Mouse (Mus musculus) embryo, embryonic 10.5 days (tissue): ENCODE measurements around the gene F2rl1.
"Not testable (repeated sequence)": the region's sequence is repeated elsewhere in the genome, so short reads cannot be mapped to it uniquely, and the experiment has no call there.

Experiments used
- DNase-seq: peaks from one replicate; pipeline ENCODE4 v3.0.0-alpha.2; 2015; ENCODE audit warnings: low spot score

F2rl1 gene

DNA sequence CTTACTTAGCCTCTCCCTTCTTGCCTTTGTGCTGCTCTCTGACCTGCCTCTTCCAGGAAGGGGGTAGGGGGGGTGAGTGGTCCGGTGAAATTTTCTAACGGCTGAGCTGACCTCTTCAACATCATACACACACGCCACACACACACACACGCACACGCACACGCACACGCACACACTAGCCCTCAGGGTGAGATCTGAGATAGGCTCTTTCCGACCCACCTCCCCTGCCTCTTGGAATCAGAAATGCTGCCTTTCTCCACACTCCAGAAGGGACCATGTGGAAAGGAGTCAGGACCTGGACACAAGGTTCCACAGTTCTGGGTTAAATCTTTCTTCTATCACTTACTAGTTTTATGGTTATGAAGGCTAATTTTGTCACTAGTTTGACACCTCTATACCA, 8.6 kb upstream of the F2rl1 start:
- DNase-seq: peak; percentile 49

DNA sequence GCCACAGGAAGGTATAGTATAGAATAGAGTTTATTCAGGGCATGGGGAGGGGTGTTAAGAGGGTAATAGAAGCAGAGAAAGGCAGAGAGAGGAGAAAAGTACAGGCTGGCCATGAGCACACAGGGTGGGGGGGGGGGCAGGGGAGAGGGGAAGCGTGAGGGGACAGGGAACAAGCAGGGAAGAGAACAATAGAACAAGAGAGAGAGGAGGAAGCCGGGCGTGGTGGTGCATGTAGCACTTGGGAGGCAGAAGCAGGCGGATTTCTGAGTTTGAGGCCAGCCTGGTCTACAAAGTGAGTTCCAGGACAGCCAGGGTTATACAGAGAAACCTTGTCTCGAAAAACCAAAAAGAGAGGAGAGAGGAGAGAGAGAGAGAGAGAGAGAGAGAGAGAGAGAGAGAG, 8.1 kb upstream of the F2rl1 start:
- DNase-seq: not testable (repeated sequence)

DNA sequence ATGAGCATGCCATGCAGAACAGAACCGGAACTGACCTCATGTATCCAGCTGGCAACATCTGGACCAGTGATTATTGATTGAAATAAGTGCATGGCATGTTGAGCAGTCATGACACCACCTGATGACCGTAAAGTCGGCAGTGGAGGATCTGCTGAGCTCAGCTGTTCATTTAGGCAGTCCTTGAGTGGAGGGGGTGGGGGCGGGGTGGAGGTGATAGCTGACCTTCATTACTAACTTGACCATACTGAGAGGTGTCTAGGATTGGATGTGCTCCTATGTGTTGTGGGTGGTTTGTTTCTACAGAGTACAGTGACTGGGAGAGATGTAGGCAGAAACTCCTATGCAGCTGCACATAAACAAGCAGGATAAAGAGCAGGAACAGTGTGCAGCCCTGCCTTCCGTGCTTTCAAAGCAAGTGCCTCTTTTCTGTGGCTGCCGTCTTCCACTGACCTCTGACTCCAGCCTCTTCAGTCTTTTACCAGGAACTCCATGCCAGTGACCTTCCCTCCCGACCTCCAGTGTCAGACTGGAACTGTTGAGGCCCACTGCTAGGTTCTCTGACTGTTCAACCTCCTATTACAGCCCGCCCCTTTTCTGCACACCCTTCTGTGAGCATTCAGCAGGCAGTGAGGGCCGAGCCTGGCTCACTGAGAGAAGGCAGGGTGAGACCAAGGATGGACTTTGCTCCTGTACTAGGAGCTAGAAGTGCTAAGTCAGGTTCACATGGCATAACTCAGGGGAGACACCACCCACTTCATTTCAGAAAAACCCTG, 6.4 kb upstream of the F2rl1 start:
- peak; percentile 75 for DNase-seq

DNA sequence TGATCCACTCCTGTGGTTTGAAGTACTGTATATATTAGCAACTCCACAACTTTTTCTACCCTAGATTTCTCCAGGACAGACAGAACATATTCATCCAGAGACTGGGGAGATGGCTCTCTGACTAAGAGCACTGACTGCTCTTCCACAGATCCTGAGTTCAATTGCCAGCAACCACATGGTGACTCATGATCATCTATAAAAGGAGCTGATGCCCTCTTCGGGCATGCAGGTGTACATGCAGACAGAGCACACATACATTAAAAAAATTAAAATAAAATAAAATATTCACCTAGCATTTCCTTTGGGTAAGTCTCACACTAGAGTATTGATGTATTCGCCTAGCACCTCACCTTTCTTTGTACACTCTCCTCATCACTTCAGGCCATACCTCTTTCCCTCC, 4.2 kb upstream of the F2rl1 start:
- no peak for DNase-seq

DNA sequence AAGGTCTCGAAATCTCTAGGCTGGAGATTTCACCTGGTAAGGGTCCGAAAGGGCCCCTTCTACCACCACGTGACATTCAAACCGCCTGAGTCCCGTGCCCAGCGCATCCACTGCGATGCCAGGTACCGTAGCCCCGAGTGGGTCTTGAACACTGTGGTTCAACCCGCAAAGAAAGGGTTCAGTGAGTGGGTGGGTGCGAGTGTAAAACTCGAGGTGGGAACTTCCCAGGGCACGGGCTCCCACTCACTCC, 678 bp downstream of the F2rl1 start:
- DNase-seq: no peak

DNA sequence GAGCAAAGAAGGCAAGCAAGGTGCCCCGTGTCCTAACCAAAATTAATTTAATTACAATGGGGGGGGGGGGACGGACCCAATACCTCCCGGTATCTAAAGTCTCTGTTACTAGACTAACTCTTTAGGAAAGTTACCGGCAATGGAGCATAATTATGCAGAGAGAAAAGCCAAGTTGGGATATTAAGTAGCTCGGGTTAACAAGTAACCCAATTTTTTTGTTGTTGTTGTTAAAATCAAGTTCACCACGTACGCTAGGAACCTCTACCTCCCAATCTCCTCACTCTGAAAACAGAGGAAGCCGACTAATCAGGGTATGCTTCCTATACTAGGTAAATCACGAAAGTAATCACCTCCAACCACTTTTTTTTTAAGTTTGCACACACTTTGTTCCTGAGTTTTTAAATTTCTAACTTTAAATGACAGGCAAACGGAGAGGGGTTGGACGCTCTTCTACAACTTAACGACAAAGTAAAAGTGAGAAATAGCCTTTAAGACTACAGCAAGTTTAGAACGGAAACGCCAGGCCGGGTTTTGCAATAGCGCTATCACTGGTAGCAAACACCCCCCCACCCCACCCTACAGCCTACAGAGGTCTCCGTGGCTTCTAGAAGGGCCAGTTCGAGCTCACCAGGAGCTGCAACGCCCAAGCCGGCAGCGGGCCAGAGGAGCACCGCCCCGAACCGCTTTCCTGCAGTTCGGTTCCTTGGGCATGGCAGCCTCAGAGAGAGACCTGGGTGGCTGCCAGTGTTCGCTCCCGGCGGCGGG, 1.2 kb downstream of the F2rl1 start:
- DNase-seq: peak; percentile 44

DNA sequence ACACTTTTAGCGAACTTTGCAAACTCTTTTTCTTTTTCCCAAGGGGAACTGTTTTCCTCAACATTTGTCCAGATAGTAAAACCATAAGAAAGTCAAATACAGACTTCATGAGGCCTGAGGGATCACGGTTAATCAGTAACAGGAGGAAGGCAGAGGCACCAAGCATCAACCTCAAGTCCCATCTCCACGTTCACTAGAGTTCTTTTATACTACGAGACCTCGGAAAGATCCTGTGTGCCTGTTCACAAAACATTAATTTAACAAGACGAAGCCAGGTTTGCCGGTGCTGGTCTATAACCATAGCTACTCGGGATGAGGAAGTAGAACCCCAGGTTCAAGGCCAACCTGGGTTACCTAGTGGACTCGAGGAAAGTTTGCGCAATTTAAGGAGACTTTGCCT, 2.9 kb downstream of the F2rl1 start:
- DNase-seq: no peak

DNA sequence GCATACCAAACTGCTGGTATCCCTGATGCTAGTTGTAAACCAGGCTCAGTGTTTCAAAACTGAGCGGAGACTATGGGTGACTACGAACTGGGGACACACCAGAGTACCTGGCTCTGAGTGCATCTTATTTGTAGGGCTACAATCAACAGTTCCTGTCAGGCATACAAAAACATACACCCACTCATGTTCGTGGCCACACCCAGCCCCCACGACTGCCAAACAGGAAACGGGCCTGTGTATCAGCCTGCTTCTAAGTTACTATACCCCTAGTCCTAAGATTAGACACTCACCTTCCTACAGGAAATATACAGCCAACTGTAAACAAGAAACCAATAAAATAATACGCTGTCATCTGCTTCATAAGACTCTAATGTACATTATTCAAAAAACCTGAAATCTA, 4.0 kb downstream of the F2rl1 start:
- no peak for DNase-seq

DNA sequence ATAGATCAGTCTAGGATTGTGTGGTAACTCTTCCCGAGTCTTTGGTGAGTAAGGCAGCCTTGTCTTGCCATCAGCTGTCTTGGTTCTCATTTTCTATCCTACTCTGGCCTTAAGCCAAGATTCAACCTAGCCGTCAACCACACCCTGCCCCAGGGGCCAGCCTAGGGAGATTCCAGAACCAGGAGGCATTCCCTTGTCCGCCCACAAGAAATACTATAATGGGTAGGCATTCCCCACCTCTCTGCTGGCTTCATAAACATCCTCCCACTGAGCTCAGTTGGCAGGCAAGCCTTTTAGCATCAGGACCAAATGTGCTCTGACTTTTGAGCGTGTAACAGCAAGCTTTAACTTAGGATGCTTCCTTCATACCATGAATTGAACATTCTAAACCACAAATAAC, 10.3 kb downstream of the F2rl1 start:
- no peak for DNase-seq

DNA sequence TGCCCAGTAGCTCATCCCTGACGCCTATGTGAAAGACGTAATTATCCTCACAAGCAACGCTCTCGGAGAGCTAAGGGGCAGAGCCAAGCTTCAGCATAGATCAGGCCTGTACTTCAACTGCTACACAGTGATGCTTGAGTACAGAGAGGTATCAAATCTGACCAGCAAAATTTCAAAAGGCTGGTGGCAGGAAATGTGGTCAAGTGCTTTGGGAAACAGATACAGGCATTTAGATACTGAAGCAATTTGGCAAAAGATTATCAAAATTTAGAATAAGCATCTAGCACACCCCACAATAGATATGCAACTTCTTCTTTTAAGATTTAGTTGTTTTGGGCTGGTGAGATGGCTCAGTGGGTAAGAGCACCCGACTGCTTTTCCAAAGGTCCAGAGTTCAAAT, 15.0 kb downstream of the F2rl1 start:
- no peak for DNase-seq

DNA sequence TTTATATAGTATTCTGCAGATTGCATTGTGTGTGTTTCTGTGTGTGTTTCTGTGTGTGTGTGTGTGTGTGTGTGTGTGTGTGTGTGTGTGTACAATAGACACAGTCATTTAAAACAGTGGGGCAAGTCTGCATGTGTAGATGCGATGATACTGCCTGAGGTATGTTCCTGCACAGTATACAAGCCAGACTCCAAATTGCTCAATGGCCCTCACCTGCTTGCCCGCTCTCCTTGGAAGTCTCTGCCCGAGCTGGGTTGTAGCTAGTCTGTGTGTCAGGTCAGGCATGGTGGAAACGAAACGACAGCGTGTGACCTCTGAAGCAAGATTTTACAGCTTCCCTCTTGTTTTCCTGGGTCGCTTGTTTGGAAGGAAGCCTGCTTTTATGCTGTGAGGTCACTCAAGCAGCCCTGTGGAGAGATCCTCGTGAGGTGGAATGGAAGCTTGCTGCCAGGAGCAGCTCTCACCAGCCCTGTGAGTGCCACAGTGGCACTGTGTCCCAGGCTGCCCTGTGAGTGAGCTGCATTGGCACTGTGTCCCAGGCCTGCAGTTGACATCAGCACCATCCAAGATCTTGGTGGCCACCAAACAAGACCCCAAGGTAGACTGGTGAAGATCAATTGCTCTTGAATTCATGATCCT, 21.6 kb downstream of the F2rl1 start:
- no peak for DNase-seq

DNA sequence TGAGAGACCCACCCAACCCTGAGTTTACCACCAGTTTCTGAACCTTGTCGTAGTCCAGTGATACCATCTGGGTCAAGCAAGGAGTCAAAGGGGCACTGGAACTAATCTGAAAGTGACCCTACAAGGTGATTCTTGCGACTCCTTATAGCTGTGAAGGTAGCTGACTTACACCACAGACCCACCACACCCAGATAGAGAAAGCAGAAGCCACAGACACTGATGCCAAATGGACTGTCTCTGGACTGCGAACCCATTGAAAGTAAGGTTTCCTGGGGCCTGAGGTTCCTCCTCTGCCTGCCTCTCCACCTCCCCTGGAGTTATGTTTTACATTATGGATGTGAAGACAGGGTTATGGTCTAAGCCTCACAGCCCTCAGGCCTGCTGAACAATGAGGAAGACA, 28.4 kb downstream of the F2rl1 start:
- DNase-seq: no peak

DNA sequence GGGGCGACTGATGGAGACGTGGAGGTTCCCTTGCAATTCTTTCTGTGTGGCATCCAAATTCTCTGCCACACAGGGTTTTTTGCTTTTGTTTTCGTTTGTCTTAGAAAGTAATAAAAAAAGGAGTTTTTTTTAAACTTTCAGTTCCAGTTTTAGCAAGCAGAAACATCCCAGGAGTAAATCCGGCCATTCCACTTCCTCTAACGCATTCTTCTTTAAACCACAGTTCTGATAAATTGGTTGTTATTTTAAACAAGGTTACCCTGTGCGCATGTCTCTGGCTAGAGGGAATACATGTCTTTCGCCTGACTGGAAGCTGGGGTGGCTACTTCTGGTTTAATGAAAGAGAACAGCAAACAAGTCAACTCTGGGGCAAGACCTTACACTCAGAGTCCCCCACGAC, 30.2 kb downstream of the F2rl1 start:
- DNase-seq: no peak

DNA sequence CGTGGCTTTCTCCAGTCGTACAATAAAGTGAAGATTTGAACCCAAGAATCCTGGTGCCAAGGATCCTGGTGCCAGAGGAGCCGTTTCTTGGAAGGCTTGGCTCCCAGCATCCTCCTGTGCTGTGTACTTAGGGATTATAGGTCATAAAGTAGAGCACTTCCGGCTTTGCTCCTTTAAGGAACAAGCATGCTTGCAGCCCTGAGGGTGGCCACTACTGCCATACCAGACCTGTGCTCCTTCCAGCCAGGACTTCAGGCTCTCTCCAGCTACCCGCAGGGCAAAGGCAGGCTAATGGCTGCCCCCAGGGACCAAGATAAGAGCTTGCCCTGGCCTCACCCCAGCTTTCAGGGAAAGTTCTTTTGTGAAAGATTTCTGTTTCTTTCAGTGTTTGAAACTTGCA, 31.7 kb downstream of the F2rl1 start:
- DNase-seq: no peak

DNA sequence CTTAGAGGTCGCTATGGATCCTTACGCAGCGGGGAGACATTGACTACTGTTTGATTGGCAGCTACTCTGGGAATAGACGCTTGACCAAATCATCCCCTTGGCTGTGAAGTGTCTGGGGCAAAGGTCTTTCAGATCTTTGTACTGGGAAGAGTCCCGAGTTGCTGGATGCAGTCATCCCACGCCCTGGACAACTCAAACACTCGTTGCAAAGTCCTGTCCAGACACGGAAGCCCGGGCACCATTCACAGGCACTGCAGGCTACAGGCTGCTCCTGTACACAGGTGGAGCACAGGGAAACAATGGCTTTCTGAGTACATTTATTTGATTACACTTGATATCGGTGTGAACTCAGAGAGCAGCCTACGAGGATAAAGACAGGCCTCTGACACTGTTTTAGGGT, 33.7 kb downstream of the F2rl1 start:
- DNase-seq: no peak

DNA sequence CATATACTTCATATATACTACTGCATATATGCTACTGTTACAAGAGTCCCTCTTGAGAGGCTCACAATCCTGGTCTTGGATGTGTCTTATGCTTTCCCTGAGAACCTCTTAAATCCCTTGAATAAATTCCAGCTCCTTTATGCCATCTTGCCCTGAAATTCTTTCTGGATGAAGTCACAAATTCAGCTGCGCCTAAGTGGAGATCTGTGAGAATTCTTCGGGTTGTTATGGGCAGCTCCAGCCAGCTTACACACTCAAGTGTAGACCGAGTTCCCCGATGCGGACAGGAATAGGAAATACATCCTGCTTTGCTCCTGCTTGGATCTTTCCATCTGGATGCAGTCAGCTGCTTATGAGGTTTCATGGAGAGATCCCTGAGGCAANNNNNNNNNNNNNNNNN, 40.4 kb downstream of the F2rl1 start:
- peak; percentile 29 for DNase-seq

DNA sequence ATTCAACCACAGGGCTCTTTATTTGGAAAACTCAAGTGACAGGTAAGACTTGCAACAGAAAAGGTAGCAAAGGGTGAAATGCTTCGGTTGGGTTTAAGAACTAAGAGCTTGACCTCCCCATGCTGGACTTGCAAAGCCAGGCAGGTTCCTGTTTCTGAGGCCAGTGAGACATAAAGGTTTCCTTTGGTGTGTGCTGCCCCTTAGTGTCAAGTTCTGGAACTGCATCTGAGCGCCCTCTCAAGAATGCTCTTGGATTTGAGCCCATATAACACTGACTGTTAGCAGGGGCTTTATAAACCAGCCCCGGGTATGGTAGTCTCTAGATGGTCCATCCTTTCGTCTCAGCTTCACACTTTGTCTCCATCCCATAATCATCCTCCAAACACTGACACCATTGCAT, 43.6 kb downstream of the F2rl1 start:
- peak; percentile 94 for DNase-seq

DNA sequence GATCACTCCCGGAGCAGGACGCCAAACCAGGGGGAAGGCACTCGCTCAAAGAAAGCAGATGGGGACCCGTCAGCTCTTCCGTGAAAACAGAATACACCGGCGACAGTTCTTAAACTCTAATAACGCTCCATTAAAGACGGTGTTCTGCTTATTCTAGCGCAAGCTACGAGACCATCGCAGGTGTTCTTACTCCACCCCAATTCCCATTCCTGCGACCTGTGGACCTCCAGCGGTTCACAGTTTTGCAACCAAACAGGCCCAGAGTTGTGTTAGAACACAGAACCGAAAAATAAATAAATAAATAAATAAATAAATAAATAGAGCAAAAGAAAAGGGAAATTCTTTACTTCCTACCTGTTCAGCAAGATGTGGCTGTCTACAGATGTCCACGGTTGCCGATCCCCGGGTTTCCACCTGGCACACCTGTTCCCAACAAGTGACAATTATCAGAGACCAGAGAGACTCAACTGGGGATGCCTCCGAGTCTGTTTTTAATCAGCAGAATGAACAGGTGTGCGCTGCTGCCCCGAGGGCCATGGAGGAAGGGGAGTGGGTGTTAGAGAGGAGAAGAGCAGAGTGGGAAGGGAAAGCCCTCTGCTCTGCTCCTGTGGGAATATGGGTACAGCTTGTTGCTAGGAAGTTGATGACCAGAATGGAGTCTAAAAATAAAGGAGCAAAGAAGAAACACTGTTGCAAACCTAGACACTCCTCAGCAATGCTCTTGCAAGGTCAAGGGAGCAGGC, 46.2 kb downstream of the F2rl1 start, which contains the start of gene S100z:
TSS of gene S100z (minus strand) at position 51 of the 743 bp plus-strand sequence.
- no peak for DNase-seq

DNA sequence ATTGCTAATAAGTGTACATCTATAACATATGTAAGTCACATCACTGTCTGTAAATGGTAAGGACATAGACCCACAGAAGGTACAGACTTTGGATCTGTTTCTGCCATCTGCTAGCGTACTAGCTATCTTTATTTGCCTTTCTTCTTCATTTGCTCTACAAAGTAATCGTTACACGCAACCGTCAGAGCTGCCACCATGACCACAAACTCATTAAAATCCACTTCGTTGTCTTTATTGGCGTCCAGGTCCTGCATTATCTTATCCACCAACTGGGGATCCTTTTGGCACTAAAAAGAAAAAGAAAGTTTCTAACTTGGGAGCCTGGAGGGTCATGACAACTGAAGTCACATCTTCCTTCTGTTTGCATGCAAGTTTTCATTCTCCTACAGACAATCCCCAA, 47.9 kb downstream of the F2rl1 start:
- no peak for DNase-seq

DNA sequence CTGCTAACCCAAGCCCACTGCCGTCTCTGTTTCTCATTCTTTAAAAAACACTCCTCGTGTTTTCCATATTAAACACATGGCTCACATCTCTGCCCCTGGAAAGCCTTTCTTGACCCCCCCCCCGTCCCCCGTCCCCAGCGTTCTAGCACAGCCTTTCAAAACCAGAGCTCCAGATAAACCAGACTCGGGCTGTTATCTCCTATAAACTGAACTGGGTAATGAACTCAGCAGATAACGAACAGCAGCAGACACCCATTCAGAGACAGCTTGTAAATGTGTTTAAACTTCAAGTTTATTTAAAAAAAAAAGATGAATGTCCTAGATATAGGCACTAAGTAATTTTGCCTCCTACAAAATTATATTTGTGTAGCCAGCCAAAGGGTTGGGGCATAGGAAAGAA, 49.9 kb downstream of the F2rl1 start:
- no peak for DNase-seq

DNA sequence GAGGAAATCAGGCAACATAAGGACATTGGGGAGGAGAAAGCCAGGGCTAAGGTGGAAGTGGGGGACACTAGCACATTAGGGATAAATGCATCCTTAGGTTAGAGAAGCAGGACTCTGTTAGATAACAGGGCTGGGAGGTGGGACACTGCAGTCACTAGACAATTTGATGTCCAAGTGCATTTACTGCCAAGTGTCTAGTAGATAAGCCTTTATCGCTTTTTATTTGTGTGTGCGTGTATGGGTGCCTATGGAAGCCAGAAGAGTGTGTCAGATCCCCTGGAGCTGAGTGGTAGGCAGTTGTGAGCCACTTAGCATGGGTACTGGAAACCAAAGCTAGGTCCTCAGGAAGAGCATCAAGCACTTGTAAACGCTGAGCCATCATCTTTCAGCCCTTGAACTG, 50.7 kb downstream of the F2rl1 start:
- DNase-seq: no peak

DNA sequence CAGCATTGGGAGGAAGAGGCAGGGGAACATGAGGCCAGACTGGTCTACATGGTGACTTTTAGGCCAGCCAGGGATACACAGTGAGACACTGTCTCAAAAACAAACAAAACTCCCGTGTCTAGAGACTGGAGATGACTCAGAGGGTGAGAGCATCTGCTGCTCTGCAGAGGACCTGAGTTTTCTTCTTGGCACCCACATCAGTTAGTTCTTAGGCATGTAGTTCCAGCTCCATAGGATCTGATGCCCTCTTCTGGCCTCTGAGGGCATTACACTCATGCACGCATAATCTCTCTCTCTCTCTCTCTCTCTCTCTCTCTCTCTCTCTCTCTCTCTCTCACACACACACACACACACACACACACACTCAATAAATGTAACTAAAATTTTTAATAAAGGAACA, 54.1 kb downstream of the F2rl1 start:
- peak; percentile 32 for DNase-seq
